Mouse (Mus musculus): ENCODE data around the gene Itga1.

Itga1 gene

GRCm38 (mm10) chr13:115096965-115097364, 4.8 kb downstream of the Itga1 start:
- no peak for DNase-seq

GRCm38 (mm10) chr13:115096216-115096615, 5.5 kb downstream of the Itga1 start:
- no peak for DNase-seq

GRCm38 (mm10) chr13:115095392-115095791, 6.4 kb downstream of the Itga1 start:
- no peak for DNase-seq

GRCm38 (mm10) chr13:115091511-115091910, 10.3 kb downstream of the Itga1 start:
- DNase-seq: no peak

- DNase-seq: no peak
Measured at GRCm38 (mm10) chr13:115090977-115091445, 10.8 kb downstream of the Itga1 start.

GRCm38 (mm10) chr13:115090069-115090976, 11.4 kb downstream of the Itga1 start, which contains the start of gene Pelo:
Gene Pelo (minus strand): TSS chr13:115090186.
- DNase-seq: peak; percentile 95

GRCm38 (mm10) chr13:115089395-115090025, 12.3 kb downstream of the Itga1 start:
- no peak for DNase-seq

- DNase-seq: no peak
Measured at GRCm38 (mm10) chr13:115089020-115089394, 12.8 kb downstream of the Itga1 start.

GRCm38 (mm10) chr13:115085974-115086373, 15.8 kb downstream of the Itga1 start:
- DNase-seq: no peak

GRCm38 (mm10) chr13:115082339-115082738, 19.4 kb downstream of the Itga1 start:
- no peak for DNase-seq

- no peak for DNase-seq
Measured at GRCm38 (mm10) chr13:115079996-115080585, 21.7 kb downstream of the Itga1 start.

- no peak for DNase-seq
Measured at GRCm38 (mm10) chr13:115078997-115079685, 22.6 kb downstream of the Itga1 start.

- no peak for DNase-seq
Measured at GRCm38 (mm10) chr13:115077346-115078134, 24.2 kb downstream of the Itga1 start.

GRCm38 (mm10) chr13:115072386-115072785, 29.4 kb downstream of the Itga1 start:
- no peak for DNase-seq

- no peak for DNase-seq
Measured at GRCm38 (mm10) chr13:115071431-115071830, 30.3 kb downstream of the Itga1 start.

- DNase-seq: no peak
Measured at GRCm38 (mm10) chr13:115067968-115068330, 33.8 kb downstream of the Itga1 start.

- DNase-seq: no peak
Measured at GRCm38 (mm10) chr13:115067324-115067967, 34.3 kb downstream of the Itga1 start.

GRCm38 (mm10) chr13:115057555-115057954, 44.2 kb downstream of the Itga1 start:
- no peak for DNase-seq

- no peak for DNase-seq
Measured at GRCm38 (mm10) chr13:115054783-115055182, 47.0 kb downstream of the Itga1 start.

- DNase-seq: no peak
Measured at GRCm38 (mm10) chr13:115052568-115052967, 49.2 kb downstream of the Itga1 start.

Measured in thymus, postnatal 25 days (tissue).